Mouse (Mus musculus) right cerebral cortex, postnatal 14 days (tissue): ENCODE results near the gene Cnmd.

Source experiments
- DNase-seq: peaks from one replicate; pipeline ENCODE4 v3.0.0; 2022

The Cnmd gene

DNA sequence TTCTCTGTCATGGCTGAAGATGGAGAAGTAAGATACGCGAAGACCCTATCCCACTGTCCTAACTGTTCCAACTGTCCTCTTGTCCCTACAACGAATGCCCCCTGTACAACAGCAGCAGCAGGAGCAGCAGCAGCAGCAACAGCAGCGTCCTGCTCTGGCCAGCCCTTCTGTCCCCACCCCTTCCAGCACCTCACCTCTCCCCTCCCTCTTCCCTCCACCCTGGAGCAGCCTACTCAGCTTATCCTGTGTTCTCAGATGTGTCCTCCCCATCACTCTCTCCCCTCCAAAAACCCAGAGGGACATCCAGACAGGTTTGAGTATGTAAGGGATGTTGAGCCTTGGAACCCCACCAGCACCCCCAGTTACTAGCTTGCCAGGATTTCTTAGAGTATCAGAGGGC, at the start of gene Cnmd:
Gene Cnmd, minus strand, starts transcription at position 170 of the 400 bp plus-strand sequence.
- no peak for DNase-seq

GRCm38 (mm10) chr14:79711301-79711700, 49.3 kb upstream of the Cnmd start:
- DNase-seq = no peak

GRCm38 (mm10) chr14:79703523-79704172, 41.7 kb upstream of the Cnmd start:
- DNase-seq = no peak

DNA sequence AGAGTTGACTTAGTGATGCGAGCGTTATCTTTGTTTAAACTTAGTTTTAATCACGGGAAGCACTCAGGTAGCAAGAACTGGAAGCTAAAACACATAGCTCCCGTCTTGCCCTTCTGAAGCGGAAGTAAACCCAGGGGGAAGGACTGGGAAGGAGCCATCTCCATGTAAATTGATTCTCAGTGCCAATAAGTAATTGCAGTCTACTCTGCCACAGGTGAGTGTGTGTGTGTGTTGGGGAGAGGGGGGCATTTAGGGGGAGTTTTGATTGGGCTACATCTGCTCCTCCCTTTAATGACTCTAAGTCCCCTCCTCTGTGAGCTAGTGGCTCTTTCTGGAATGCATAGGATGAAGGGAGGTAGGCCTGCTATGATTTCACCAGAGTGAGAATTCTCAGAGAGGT, 39.6 kb upstream of the Cnmd start:
- no peak for DNase-seq

DNA sequence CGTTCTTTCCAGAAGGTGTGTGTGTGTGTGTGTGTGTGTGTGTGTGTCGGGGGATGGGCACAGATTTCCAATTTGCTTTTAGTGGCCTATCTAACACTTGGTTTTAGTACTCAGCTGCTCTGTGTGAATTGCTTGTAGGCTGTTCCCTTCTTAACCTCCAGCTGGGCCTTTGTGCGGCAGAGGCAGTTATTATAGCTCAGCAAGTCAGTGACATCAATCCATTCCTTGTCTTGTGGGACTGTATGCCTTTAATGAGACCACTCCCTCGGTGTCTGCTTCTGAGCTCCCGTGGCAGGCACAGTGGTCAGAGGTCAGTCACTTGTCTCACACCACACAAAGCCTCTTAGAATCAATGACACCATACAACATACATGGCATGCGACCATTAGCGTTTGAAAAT, 39.1 kb upstream of the Cnmd start:
- no peak for DNase-seq

DNA sequence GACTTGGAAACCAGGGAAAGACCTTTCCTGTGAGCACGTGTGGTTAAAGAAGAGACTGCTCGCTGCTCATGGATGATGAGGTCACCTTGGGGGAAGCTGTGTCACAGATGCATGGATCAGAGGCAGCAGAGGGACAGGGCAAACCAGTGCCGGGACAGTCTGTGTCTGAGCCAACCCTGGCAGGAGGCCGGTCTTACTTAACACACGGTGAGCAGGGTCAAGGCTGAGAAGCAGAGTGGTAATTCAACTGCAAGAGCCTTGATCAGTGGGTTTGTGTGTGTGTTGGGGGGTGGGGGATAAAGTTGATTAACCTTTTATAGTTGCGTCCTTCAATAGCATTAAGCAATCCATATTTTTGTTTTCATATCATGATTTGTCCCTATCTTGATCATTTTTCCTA, 37.4 kb upstream of the Cnmd start:
- DNase-seq = no peak

DNA sequence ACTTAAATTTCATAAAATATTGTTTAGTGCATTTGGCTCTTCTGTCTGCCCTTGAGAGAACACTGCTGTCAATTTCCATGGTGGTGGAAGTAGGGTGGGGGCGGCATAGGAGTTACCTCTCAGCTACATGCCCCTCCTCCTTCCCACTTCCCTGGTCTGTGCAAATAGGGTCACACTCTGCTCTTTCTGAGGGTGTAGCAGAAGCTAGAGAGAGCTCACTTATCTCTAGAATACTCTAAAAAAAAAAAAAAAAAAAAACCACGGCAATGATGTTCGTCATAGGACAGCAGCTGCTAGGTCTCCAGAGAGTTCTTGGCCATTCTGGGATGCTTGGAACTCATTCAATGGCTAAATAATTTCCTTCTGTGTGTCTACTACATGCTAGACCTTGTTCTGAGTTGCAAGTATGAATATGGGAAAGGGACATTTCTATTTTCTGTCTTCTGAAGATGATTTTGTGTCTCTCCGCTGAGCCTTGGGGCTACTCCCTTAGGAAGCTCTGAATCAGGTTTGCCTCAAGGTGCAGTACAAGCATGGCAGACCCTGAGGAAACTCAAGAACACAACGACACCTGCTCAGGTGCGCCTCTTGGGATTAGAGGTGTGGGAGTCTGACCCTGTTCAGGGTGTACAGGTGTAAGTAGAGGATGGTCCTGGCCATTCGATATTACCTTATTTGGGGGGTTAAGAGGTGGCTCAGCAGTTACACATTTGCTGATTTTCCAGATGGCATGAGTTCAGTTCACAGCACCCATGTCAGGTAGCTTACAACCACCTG, 28.3 kb upstream of the Cnmd start:
- no peak for DNase-seq

DNA sequence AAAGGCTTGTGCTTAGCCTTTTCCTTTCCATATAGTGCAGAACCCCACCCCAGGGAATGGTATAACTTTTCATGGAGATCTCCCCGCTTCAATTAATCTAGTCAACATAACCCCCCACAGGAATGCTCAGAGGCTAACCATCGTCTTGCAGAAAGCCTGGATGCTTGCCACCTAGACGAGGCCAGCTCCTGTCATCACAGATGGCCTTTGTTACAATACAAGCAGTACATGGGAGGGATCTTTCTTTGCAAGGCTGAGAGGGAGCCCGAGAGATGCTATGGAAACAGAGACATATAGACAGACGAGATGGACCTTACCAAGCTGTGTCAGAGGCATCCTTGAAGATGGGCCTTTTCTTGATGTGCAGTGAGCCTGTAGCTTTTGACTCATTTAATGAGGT, 18.7 kb upstream of the Cnmd start:
- DNase-seq = no peak

DNA sequence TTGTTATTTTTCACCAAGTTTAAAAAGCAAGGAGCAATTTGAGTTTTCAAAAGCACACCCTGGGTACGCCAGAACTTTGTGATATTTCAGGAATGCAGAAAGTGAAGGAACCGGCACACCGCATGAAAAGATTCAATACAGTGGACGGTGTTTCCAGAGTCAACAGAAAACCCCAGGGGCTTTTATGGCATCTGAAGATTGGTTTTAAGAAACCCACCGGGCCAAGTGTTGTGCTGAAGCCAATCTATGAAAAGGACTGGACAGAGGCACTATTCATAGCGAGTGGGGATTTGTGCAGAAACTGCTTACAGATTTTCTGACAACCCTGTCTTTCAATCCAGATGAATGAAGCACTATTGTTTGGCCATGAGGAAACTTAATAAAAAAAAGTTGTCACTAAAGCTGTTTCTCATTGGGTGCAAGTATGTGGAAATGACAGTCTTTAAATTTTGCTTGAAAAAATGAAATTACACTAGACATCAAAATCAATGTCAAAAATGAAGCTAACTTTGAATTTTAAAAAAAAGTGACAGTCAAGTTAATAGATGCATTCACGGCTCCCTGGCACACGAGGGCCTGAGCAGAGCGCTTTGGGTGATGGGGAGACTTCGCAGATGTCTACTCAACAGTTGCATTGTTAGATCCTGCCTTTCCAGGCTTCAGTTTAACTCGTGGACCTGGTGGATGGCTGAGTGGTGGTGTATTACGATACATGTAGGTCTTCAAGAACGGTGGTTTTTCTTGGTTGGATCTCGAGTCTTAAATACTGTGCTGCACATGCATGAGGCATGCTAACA, 16.1 kb upstream of the Cnmd start:
- DNase-seq = no peak

GRCm38 (mm10) chr14:79677108-79677753, 15.3 kb upstream of the Cnmd start:
- no peak for DNase-seq

DNA sequence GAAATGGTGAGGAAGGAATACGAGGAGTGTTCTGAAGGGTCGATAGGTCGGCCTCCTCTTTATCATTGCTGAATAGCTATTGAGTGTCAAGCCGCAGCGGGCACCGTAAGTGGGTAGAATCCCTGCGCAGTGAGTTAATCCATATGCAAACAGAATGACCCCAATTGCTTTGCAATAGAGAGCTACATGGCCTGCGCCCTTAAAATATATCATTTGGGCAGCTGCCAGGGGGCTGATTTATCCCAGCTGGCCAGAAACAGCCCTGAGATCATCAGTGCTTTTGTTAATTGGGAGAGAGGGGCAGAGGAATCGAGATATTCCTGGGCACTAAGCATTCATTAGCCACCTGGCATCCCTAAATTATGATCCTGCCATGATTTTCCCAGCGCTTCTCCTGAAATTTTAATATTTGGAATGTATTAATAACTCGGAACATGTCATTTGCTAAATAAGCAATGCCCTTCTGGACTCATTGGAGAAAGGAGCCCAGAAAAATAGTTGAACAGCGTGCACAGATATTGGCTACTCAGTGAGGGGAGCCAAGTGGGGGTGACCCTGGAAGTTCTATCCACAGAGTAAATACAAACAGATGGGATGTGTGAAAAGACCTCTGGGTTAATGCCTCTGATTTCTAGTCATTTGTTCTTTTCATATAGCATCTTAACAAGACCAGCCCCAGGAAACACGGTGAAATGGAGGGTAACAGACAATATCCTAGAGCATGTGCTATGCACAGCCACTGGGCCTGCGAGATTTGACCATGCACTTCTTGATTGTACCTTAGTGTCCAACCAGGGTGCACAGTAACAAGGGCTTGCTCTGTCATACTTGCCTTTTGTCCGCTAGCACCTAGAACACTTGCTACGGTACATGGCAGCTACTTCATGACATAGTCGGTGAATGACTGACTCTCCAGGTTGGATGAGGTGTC, 11.4 kb upstream of the Cnmd start:
- no peak for DNase-seq

GRCm38 (mm10) chr14:79672567-79672966, 10.6 kb upstream of the Cnmd start:
- no peak for DNase-seq

DNA sequence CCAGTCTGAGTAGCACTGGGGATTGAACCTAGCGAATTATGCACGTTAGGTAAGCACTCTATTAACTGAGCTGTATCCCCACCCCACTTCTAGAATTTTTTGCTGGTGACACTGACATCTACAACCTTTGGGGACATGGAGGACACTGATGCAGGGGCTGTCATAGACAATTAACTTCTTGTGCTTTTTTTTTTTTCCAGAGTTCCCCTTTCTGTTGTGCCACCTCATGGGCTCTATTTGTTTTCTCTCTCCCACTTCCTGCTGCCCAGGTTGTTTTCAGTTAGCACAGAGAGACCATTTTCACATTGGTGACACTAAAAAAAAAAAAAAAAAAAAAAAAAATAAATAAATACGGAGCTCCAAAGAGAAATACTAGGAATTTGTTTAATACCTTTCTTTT, 9.0 kb upstream of the Cnmd start:
- DNase-seq = no peak

DNA sequence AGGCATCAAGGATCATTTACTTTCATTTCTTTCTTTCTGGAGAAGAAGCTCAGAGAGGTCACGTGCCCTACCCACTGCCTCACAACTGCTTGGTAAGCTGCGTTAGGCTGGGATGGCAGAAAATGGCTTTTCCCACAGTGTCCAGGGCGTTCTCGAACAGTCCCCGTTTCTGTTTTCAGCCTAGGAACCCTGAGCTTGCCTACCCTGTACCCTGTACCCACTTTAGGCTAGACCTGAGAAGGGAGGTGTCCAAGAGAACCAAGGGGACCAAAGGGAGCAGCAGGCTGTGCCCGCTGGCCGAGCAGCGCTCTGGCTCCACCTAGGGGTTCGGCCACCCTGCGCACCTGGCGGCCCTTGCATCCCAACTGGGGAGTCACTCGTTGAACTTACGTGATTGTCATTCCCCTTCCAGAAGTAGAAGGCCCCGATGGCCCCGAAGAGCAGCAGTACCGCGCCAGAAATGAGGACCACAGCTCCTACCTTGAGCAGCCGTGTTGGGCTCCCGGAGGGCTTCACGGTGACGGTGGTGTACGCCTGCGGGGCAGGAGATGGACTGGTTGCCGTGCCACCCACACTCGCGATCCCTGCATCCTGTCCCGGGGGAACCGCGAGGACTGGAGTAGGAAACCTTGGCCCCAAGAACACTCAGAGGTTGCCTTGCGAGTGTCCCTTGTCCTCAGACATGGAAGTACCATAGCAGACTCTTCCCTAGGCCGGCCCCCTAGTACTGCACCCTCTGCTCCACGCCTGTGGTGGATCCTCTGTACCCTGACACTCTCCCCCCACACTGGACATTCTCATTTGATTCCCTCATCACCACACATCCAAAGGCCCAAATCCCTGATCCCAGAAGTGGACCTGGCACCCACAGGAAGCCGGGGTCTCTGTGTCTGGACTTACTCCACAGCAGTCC, 709 bp downstream of the Cnmd start:
- peak; percentile 28 for DNase-seq

GRCm38 (mm10) chr14:79660467-79660866, 1.5 kb downstream of the Cnmd start:
- DNase-seq = no peak

DNA sequence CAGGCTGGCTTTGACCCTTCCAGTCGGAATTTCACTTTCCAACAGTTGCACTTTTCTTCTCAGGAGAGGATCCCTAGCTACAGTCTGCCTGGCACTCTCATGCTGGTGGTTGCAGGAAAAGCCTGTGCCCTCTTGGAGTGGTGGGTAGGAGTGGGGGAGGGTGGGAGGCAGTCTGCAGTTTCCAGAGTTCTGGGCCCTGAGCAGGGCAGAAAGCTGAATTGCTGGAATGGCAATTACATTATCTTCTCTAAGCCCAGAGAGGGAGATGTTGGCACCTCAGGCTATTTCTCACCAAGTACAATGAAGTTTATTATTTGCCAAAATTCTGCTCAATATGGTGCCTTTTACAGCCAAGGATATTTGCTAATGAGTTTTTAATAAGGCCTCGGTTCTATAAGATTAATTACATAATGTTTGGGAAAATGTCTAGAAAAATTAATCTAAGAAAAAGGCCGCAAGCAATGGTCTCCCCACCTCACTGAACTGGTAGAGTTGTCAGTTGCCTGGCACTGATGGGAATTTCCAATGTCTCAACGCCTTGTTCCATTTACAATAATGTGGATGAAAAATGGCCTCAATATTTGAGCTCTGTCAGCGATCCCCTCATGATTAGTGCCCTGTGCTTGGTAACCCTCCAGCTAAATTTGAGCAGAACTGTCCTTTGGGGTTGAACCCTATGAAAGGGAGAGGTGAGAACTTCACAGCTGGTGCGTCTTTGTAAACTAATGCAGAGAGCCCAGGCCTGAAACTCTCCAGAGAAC, 3.0 kb downstream of the Cnmd start:
- no peak for DNase-seq

GRCm38 (mm10) chr14:79658286-79658685, 3.7 kb downstream of the Cnmd start:
- peak; percentile 32 for DNase-seq

DNA sequence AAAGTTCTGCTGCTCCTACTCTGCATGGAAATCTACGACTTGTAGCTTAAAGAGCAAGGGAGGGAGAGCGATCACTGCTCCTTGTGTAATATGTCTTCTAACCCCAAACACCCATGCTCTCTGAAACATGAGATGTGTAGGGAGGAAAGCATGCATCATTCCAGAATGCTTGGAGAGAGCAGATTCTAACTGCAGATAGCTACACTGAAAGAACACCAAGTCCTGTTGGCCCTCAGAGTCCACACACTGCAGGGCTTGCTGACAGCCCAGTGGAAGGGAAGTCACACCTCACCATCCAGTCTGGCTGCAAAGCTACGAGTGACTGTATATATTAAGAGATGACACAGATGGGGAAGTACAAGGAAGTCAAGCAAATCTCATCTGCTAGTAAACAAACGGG, 9.3 kb downstream of the Cnmd start:
- DNase-seq = no peak

DNA sequence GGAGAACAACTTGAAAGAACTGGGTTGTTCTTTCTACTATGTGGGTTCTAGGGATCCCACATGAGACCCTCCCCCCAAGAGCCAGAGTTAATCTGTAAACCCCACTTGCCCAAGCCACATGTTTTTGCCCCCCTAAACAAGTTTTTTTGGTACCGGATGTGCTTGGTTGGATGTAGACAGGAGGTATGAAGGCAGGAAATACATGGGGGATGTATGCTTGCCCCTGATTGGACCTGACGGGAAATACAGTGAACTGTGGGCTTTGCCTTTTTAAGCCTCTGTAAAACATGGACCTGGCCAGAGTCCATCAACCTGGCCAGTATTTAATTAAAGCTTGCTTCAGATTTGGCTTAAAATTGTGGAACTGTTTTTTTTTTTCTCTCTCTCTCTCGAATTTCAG, 12.3 kb downstream of the Cnmd start:
- DNase-seq = no peak

DNA sequence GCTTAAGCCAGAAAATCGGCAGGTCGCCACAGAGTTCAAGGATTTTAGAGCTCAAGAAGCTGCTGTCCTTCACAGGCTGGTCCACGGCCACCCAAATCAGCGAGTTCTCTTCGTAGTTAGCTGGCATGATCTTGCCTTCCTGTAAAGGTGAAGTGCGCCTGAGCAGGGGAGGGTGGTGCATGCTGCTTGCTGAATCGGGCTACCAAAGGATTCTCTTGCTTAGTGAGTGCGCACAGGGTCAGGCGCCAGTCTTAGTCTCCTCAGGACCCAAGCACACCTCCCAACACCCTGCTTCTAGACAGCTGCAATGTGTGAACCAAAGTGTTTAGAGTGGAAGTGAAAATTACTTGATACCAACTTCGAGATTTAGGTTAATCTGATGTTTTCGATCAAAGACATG, 16.6 kb downstream of the Cnmd start:
- no peak for DNase-seq
